Mouse (Mus musculus) heart, adult 18-20 months (tissue): ENCODE results near the gene Avpr1b. TPM values are rescaled to one million over a fixed set of nuclear protein-coding genes. Genes with fewer than 3 reads are reported as not detected.

Source experiments
- DNase-seq, 2 experiments: peaks; one replicate each; pipeline ENCODE4 v3.0.0; 2021 to 2022; ENCODE audit warnings: mixed read lengths in 1 of 2
- long read RNA-seq, 2 experiments: library from polyadenylated mRNA; stranded (forward); transcript quantifications; one replicate each; pipeline ENCODE4 v2.0.0; 2021
- total RNA-seq, 2 experiments: library from RNA; stranded (reverse); gene quantifications; 2 replicates each; pipeline ENCODE4 v1.2.3; 2021

The Avpr1b gene
- not detected for total RNA-seq
- long read RNA-seq, experiment 1: 0 reads
- long read RNA-seq, experiment 2: 0 reads

- DNase-seq: no peak
These were observed at the start of gene Avpr1b for GRCm38 (mm10) chr1:131598905-131599304. Avpr1b (plus strand) TSS chr1:131599239.

GRCm38 (mm10) chr1:131551956-131552355, 47.1 kb upstream of the Avpr1b start:
- DNase-seq: no peak

- no peak for DNase-seq
These were observed 45.6 kb upstream of the Avpr1b start for GRCm38 (mm10) chr1:131553428-131553827.

GRCm38 (mm10) chr1:131555042-131555812, 43.8 kb upstream of the Avpr1b start:
- DNase-seq: peak; percentile 87 to 88

GRCm38 (mm10) chr1:131560500-131560899, 38.5 kb upstream of the Avpr1b start:
- DNase-seq: peak in 1 of 2 experiments; percentile 7

- DNase-seq: no peak
These were observed 37.0 kb upstream of the Avpr1b start for GRCm38 (mm10) chr1:131562081-131562480.

GRCm38 (mm10) chr1:131566056-131566455, 33.0 kb upstream of the Avpr1b start:
- DNase-seq: peak; percentile 12 to 19

- no peak for DNase-seq
These were observed 29.3 kb upstream of the Avpr1b start for GRCm38 (mm10) chr1:131569721-131570120.

- no peak for DNase-seq
These were observed 28.6 kb upstream of the Avpr1b start for GRCm38 (mm10) chr1:131570391-131570790.

- no peak for DNase-seq
These were observed 25.3 kb upstream of the Avpr1b start for GRCm38 (mm10) chr1:131573721-131574120.

- DNase-seq: no peak
These were observed 19.9 kb upstream of the Avpr1b start for GRCm38 (mm10) chr1:131578943-131579680.

GRCm38 (mm10) chr1:131580389-131580788, 18.6 kb upstream of the Avpr1b start:
- no peak for DNase-seq

- DNase-seq: no peak
These were observed 15.4 kb upstream of the Avpr1b start for GRCm38 (mm10) chr1:131583598-131583997.

GRCm38 (mm10) chr1:131586836-131587235, 12.2 kb upstream of the Avpr1b start:
- DNase-seq: no peak

- no peak for DNase-seq
These were observed 1.3 kb downstream of the Avpr1b start for GRCm38 (mm10) chr1:131600314-131600713.

- no peak for DNase-seq
These were observed 7.7 kb downstream of the Avpr1b start for GRCm38 (mm10) chr1:131606719-131607118.

- no peak for DNase-seq
These were observed 13.6 kb downstream of the Avpr1b start for GRCm38 (mm10) chr1:131612556-131613155.

- DNase-seq: peak; percentile 69 to 85
These were observed 14.5 kb downstream of the Avpr1b start for GRCm38 (mm10) chr1:131613361-131614133.

- no peak for DNase-seq
These were observed 15.6 kb downstream of the Avpr1b start for GRCm38 (mm10) chr1:131614641-131615040.

- no peak for DNase-seq
These were observed 17.1 kb downstream of the Avpr1b start for GRCm38 (mm10) chr1:131616131-131616530.

GRCm38 (mm10) chr1:131616546-131617220, 17.6 kb downstream of the Avpr1b start:
- no peak for DNase-seq

GRCm38 (mm10) chr1:131618576-131618975, 19.5 kb downstream of the Avpr1b start:
- DNase-seq: no peak
